Mouse (Mus musculus): Measurements from ENCODE around the gene Wdr66. TPM values are rescaled to one million over a fixed set of nuclear protein-coding genes. Genes with fewer than 3 reads are reported as not detected.

The Wdr66 gene
- total RNA-seq, 2 experiments from 2014 or later: 6.0 to 6.2 TPM

DNA sequence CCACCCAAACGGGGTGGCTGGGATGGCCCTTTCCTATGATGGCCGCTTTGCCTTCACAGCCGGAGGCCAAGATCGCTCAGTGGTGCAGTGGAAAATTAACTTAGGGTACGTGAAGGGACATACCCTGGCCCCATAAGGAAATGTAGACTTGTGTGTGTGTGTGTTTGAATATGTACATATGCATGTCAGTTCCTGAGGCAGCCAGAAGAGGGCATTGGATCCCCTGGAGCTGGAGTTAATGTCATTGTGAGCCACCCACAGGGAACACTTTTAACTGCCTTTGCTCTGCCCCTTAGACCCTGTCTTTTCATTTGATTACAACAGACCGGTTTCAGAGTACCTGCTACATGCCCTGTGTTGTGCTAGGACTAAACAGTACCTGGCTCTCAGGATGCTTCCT lies 46.6 kb downstream of the Wdr66 start:
- peak; percentile 34 for TF ChIP-seq CTCF (IDR thresholded peaks at IDR 0.05)
- no peak for DNase-seq (ENCODE audit: extremely low spot score in 1 of 2, low spot score in 2 of 2)
- Histone ChIP-seq H3K4me3 (no peak overlapping the region), H3K27ac (no peak overlapping the region)
- intact Hi-C loops (cut with DNase I): no loop called here

DNA sequence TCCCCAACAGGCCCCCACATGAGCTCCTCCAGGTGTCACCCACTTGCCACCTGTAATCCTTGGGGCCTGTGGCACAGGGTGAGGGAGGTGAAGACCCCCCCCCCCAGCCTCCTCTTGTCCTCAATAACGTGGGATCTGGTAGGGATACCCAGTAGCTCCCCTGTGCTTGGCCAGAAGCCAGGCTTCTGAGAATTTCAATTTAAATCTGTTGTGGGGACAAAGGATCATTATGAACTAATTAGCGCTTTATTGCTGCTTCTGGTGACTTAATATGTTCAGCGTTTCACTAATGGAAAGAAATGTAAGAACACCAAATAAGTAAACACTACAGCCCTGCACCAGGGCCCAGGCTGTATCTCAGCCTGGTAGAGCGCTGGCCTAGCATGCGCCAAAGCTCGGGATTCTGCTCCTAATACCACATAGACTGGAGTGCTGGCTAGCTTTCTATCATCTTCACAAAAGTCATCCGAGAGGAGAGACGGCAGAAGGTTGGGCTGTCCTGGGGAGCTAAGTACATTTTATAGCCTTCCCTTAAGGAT lies 48.7 kb downstream of the Wdr66 start:
- H3K27ac ChIP-seq: no peak overlapping the region
- TF ChIP-seq CTCF (IDR thresholded peaks at IDR 0.05): no peak
- DNase-seq (ENCODE audit: extremely low spot score in 1 of 2, low spot score in 2 of 2): no peak
- intact Hi-C loops (cut with DNase I): no loop called here
- no peak overlapping the region for H3K4me3 ChIP-seq

DNA sequence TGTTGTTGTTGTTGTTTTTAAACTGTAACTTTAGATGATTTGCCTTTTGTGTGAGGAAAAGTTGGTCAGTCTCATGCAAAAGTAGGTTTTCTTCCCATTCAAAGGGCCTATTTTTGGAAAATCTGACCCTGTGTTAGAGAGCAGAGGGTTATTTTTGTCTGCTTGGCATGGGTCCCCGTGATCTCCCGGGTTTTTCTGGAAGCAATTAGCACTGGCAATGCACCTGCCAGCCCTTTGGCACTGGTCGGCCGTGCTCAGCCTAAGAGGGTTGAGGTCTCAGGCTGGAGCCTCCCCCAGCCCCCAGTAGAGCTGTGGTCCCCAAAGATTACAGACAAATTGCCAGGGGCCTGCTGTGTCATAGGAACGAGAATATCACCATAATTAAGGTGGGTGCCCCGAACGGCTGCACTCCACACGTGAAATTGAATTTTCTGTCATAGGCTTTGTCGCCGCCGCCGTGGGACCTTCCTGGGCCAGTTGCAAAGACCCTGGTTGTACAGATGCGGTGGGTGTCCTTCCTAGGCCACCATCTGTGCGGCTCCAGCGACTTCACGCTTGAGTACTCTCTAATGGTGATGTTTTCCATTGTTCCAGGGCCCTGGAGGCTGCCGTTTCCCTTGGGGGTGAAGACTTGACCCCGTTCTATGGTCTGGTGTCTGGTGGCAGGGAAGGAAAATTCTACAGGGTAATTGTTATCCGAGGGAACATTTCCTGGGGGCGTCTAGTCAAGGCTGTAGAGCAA lies 50.0 kb downstream of the Wdr66 start:
- intact Hi-C loops (cut with DNase I): no loop called here
- Histone ChIP-seq H3K4me3 (no peak overlapping the region), H3K27ac (no peak overlapping the region)
- TF ChIP-seq CTCF (IDR thresholded peaks at IDR 0.05): no peak
- no peak for DNase-seq (ENCODE audit: extremely low spot score in 1 of 2, low spot score in 2 of 2)

DNA sequence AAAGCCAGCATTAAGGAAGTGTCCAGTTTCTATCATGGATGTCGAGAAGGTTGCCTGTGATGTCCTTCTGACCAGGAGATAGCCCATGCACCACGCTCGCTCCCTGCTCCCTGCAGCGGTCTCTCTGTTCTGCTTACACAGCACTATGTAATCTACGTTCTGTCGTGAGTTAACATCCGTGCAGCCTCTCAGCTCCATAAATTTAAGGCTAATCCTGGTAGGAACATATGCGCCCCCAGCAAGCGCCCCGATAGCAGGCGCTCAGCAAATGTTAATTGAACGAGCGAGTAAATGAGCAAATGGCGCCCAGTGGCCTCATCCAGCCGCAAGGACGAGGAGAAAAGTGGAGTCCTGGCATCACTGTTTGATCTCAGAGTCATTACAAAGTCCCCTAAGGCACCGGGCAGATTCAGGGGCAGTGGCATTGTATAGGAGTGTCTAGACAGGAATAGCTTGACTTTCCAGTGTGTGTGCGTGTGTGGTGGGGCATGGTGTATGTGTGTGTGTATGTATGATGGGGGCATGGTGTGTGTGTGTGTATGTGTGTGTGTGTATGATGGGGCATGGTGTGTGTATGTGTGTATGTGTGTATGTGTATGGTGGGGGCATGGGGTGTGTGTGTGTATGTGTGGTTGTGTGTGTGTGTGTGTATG lies 55.9 kb downstream of the Wdr66 start:
- no peak overlapping the region for H3K4me3 ChIP-seq
- intact Hi-C loops (cut with DNase I): no loop called here
- TF ChIP-seq CTCF (IDR thresholded peaks at IDR 0.05): no peak
- no peak overlapping the region for H3K27ac ChIP-seq
- no peak for DNase-seq (ENCODE audit: extremely low spot score in 1 of 2, low spot score in 2 of 2)

- Histone ChIP-seq H3K27ac (no peak overlapping the region), H3K4me3 (no peak overlapping the region)
- no peak for TF ChIP-seq CTCF (IDR thresholded peaks at IDR 0.05)
- intact Hi-C loops (cut with DNase I): no loop called here
- DNase-seq (ENCODE audit: extremely low spot score in 1 of 2, low spot score in 2 of 2): no peak
These were observed 57.9 kb downstream of the Wdr66 start for GRCm38 (mm10) chr5:123309816-123310215.

DNA sequence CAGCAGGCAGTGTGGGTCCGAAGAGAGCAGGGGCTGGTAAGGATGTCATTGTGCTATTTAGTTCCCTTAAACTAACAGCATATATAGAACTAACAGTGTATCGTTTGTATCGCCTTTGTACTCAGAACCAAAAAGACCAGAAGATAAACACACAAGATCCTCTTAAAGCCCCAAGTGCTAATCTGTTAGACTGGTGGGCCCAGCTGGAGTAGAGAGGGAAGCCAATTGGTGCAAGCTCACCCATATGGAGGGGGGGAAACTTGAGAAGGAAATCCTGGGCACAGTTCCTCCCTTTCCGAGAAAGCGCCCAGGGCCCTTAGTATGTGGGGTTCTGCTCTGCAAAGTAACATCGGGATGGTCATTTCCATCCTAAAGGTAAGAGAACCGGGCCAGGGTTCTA lies 58.3 kb downstream of the Wdr66 start:
- Histone ChIP-seq H3K27ac (no peak overlapping the region), H3K4me3 (no peak overlapping the region)
- no peak for DNase-seq (ENCODE audit: extremely low spot score in 1 of 2, low spot score in 2 of 2)
- intact Hi-C loops (cut with DNase I): no loop called here
- no peak for TF ChIP-seq CTCF (IDR thresholded peaks at IDR 0.05)

DNA sequence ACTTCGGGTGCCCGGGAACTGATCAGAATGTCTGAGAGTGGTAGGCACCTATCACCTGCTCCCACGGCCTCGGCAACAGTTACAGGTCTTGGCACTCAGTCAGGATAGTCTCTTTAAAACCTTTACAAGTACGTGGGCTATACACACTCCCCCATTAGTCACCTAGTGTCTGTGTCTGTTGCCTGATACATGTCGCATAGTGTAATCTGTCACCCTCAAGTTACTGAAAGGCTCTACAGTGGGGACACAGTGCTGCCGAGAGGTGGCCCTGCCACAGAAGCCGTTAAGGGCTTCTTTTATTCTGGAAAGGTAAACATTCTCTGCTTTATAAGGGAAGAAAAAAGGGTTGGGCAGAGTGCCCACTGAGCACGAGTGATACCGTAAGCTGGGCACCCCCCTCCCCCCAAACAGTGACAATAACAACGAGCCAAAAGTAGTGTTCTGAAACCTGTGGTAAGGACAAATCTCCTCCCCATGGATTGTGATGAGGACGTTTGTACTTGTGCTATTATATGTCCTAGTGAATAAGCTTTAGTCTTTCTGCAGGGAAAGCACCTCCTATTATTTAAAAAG lies 61.2 kb downstream of the Wdr66 start:
- no peak for TF ChIP-seq CTCF (IDR thresholded peaks at IDR 0.05)
- intact Hi-C loops (cut with DNase I): no loop called here
- H3K27ac ChIP-seq: no peak overlapping the region
- no peak overlapping the region for H3K4me3 ChIP-seq
- no peak for DNase-seq (ENCODE audit: extremely low spot score in 1 of 2, low spot score in 2 of 2)

DNA sequence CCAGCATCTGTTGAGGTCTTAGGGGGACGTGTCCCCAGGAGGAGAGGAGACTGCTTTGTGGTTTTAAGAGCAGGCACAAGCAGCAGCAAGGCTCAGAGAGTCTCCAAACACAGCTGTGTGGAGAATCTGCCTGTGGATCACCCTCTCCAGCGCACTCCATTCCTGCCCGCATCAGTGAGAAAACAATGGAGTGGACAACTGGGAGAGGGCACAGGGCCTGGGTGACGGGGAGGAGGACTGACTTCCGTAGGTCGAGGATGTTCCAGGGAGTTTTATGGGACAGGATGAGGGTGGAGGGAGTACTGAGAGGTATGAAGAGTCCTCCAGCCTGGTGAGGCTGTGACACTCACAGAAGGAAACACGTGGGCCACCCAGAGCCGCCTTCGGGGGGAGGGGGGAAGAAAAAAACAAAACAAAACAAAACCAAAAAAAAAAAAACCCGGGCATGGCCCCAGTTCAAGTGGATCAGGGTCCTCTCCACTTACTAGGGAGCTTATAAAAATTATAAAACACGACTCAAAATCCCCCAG lies 62.0 kb downstream of the Wdr66 start:
- intact Hi-C loops (cut with DNase I): no loop called here
- TF ChIP-seq CTCF (IDR thresholded peaks at IDR 0.05): no peak
- H3K4me3 ChIP-seq: no peak overlapping the region
- H3K27ac ChIP-seq: no peak overlapping the region
- DNase-seq (ENCODE audit: extremely low spot score in 1 of 2, low spot score in 2 of 2): no peak

DNA sequence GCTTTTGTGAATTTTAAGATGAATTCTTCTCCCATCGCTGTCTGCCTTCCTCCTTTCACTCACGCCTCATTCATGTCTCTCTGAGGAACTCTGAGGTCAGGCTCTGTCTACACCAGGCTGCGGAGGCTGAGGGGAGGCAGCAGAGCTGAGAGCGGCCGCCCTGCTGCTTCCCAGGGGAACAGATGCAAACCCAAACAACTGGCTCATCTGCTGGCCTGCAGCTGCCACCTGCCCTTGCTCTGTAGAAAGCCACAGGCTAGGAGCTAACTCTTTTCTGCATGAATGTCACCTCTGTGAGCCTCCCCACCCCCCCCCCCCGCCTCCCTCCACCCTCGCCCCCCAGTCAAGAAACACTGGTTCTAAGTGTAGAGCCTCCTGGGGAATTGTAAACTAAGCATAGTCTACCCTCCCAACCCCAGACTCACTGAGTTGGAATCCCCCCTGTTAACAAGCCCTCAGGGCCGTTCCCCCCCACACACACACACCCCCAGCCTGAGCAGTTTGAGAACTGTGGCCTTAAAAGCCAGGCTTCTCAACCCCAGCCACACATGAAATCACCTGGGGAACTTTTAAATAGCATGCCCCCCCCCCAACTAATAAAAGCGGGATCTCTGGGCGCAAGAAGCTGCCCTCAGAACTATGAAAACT lies 63.4 kb downstream of the Wdr66 start:
- DNase-seq (ENCODE audit: extremely low spot score in 1 of 2, low spot score in 2 of 2): no peak
- intact Hi-C loops (cut with DNase I): no loop called here
- no peak overlapping the region for H3K4me3 ChIP-seq
- no peak overlapping the region for H3K27ac ChIP-seq
- no peak for TF ChIP-seq CTCF (IDR thresholded peaks at IDR 0.05)

GRCm38 (mm10) chr5:123317992-123318391 lies 66.1 kb downstream of the Wdr66 start:
- no peak overlapping the region for H3K27ac ChIP-seq
- intact Hi-C loops (cut with DNase I): no loop called here
- no peak for TF ChIP-seq CTCF (IDR thresholded peaks at IDR 0.05)
- H3K4me3 ChIP-seq: peak overlapping the region; percentile 20; the same call in 1 of the 2 replicates
- no peak for DNase-seq (ENCODE audit: extremely low spot score in 1 of 2, low spot score in 2 of 2)

DNA sequence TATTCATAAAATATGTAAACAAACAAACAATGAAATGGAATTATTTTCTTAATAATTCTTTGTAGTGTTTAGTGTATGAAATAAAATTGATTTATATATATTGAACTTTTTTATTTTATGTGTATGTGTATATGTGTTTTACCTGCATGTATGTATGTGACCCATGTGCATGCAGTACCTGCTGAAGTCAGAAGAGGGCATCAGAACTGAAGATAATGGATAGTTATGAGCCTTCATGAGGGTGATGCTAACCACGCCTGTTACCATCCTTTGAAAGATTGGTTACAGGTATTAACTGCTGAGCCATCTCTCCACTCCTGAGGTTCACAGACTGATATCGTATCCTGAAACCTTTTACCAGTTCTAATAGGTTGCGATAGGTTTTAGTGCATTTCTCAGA lies 68.2 kb downstream of the Wdr66 start:
- Histone ChIP-seq H3K4me3 (no peak overlapping the region), H3K27ac (no peak overlapping the region)
- intact Hi-C loops (cut with DNase I): no loop called here
- DNase-seq (ENCODE audit: extremely low spot score in 1 of 2, low spot score in 2 of 2): no peak
- peak; percentile 4; the same call in 1 of the 2 replicates for TF ChIP-seq CTCF (IDR thresholded peaks at IDR 0.05)

GRCm38 (mm10) chr5:123324242-123324641 lies 72.3 kb downstream of the Wdr66 start:
- DNase-seq (ENCODE audit: extremely low spot score in 1 of 2, low spot score in 2 of 2): no peak
- H3K27ac ChIP-seq: no peak overlapping the region
- no peak for TF ChIP-seq CTCF (IDR thresholded peaks at IDR 0.05)
- intact Hi-C loops (cut with DNase I): no loop called here
- no peak overlapping the region for H3K4me3 ChIP-seq
